Mouse (Mus musculus): ENCODE data around the gene Gmds. TPM values are rescaled to one million over a fixed set of nuclear protein-coding genes. Genes with fewer than 3 reads are reported as not detected.

Gene Gmds
- polyA plus RNA-seq, 1 experiment from 2014 or later, result 37.2 TPM

DNA sequence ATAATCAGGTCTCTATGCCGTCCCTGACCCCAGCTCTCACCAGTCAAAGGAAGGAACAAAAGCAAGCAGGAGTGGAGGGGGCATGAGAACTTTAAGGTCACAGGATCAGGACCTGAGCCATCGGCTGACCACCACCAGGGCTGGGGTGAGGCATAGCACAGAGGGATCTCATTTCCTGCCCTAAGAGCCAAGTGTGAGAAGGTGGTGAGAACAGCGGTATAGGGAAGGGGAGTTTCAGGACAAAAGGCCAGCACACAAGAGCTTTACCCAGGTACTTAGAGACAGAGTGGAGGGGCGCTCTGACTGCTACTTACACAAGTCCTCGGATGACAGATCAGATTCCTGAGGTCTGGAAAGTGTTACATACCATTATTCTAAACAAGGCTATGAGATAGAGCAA lies 426.6 kb downstream of the Gmds start:
- Histone ChIP-seq H3K4me1 (replicated peaks) (0 out of 2 replicates have a peak, but pooled peaks cover 5% of the 10 kb centered on the region), H3K27me3 (no peaks in the 10 kb centered on the region), H3K9ac (no peak overlapping the region), H3K36me3 (no peaks in the 10 kb centered on the region), H3K4me3 (no peak overlapping the region), H3K27ac (replicated peaks) (no peak overlapping the region), H3K9me3 (no peaks in the 10 kb centered on the region), H3K4me2 (no peak overlapping the region)
- whole genome bisulfite sequencing, result 26% methylated on average over 5 of the region's 5 CpGs
- no peak for ATAC-seq (ENCODE audit: low FRiP score, low read depth)

DNA sequence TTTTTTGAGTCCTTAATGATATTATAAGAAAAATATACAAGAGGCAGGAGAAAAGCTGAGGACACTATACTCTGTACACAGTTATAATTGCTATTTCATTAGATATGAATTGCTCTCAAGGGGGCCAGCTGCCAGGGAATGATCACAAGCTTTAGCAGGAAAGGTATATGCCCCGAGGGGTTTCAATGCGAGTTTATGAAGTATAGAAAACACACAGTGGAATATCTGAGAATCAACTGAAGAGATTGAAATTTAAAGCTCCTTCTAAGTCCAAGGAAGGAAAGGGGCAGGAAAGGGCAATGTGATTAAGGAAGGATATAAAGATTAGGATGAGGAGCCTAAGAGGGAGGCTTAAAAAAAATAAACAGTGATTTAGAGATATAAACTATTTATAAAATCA lies 427.2 kb downstream of the Gmds start:
- 49% methylated on average over 2 of the region's 2 CpGs for WGBS
- Histone ChIP-seq H3K9me3 (no peaks in the 10 kb centered on the region), H3K36me3 (no peaks in the 10 kb centered on the region), H3K4me3 (no peak overlapping the region), H3K27ac (replicated peaks) (no peak overlapping the region), H3K27me3 (no peaks in the 10 kb centered on the region), H3K9ac (no peak overlapping the region), H3K4me2 (no peak overlapping the region), H3K4me1 (replicated peaks) (0 out of 2 replicates have a peak, but pooled peaks cover 5% of the 10 kb centered on the region)
- ATAC-seq (ENCODE audit: low FRiP score, low read depth), result no peak

DNA sequence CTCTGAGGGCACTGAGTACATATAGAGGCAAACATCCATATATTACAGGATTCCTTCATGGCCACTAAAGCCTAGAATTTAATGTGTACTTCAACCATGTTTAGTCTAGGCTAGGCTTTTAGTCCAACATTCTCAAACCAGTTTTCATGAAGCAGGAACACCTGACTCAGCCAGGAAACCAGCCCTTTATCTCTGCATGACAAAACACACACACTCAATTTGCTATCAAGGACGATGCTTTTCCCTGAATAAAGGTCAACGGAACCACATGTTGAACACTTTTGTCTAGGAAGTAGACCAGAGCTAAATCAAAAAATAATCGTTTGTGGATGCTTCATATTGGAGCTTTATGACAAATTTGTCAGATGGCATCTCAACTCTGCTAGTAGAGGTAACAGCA lies 429.5 kb downstream of the Gmds start:
- no peak overlapping the region for H3K27ac ChIP-seq (replicated peaks)
- H3K4me2 ChIP-seq, result no peak overlapping the region
- H3K9me3 ChIP-seq, result no peaks in the 10 kb centered on the region
- no peak overlapping the region for H3K4me3 ChIP-seq
- H3K36me3 ChIP-seq, result no peaks in the 10 kb centered on the region
- WGBS, result 82% methylated on average over 3 of the region's 3 CpGs
- 0 out of 2 replicates have a peak, but pooled peaks cover 5% of the 10 kb centered on the region for H3K4me1 ChIP-seq (replicated peaks)
- H3K27me3 ChIP-seq, result no peaks in the 10 kb centered on the region
- H3K9ac ChIP-seq, result no peak overlapping the region
- ATAC-seq (ENCODE audit: low FRiP score, low read depth), result no peak

DNA sequence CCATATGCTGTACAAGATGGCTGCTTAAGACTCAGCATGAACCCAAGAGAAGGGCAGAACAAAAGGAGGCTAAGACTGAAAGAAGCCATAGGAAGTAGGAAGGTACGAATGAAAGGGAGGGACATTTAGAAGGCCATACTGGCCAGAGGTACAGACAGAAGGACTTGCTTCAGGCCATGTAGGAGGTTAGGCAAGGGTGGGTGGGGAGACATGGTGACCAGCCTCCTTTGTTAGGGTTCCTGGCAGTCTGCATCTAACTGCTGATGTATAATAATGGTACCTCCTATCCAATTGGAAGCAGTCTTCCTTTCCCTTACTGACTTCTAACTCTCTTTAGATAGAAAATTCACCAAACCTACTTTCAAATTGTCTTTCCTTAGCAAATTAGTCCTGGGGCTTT lies 432.0 kb downstream of the Gmds start:
- Histone ChIP-seq H3K9ac (no peak overlapping the region), H3K36me3 (no peaks in the 10 kb centered on the region), H3K27ac (replicated peaks) (no peak overlapping the region), H3K27me3 (no peaks in the 10 kb centered on the region), H3K4me1 (replicated peaks) (no peaks in the 10 kb centered on the region), H3K4me2 (no peak overlapping the region), H3K9me3 (no peaks in the 10 kb centered on the region), H3K4me3 (no peak overlapping the region)
- WGBS, result 73% methylated on average over 1 of the region's 1 CpGs
- ATAC-seq (ENCODE audit: low FRiP score, low read depth), result no peak

DNA sequence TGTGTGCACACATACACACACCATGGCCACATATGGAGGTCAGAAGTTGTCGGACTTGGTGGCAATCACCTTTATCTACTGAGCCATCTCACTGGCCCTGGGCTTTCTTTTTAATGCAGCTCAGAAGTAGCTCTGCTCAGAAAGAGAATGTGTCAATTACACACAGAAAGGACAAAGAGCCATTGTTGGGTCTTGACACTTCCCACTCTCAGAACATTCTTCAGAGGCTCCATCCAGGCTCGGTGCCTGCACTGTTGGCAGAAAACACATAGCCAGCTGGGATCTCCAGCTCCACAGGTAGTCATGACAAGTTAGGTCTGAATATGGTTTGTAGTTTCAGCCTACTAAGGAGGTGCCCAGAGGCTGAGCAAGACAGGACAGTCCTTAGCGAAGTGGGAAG lies 438.3 kb downstream of the Gmds start:
- H3K9ac ChIP-seq, result no peak overlapping the region
- ATAC-seq (ENCODE audit: low FRiP score, low read depth), result no peak
- no peak overlapping the region for H3K4me2 ChIP-seq
- H3K4me3 ChIP-seq, result no peak overlapping the region
- H3K36me3 ChIP-seq, result no peaks in the 10 kb centered on the region
- H3K27me3 ChIP-seq, result no peaks in the 10 kb centered on the region
- H3K9me3 ChIP-seq, result no peaks in the 10 kb centered on the region
- H3K4me1 ChIP-seq (replicated peaks), result no peaks in the 10 kb centered on the region
- H3K27ac ChIP-seq (replicated peaks), result no peak overlapping the region
- WGBS, result 55% methylated on average over 3 of the region's 3 CpGs

DNA sequence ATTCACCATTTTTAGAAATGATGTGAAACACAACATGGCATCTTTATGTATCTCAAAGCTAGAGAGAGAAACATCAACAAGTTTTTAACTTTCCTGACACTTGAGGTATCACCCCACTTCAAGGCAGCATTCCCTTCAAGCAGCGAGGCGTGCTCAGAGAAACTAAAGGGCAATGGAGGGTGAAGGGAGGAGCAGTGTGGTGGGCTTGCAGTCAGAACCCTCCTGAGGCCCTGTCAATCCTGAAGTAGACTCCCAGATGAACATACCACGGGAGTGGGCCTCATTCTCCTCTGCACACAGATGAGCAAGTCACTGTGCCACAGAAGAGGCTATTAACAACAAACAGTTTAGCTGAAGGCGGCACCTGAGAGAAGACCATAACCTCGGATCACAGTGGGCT lies 439.1 kb downstream of the Gmds start:
- Histone ChIP-seq H3K36me3 (no peaks in the 10 kb centered on the region), H3K4me2 (no peak overlapping the region), H3K4me1 (replicated peaks) (no peaks in the 10 kb centered on the region), H3K4me3 (no peak overlapping the region), H3K27me3 (no peaks in the 10 kb centered on the region), H3K9ac (no peak overlapping the region), H3K27ac (replicated peaks) (no peak overlapping the region), H3K9me3 (no peaks in the 10 kb centered on the region)
- 76% methylated on average over 5 of the region's 5 CpGs for WGBS
- ATAC-seq (ENCODE audit: low FRiP score, low read depth), result no peak

DNA sequence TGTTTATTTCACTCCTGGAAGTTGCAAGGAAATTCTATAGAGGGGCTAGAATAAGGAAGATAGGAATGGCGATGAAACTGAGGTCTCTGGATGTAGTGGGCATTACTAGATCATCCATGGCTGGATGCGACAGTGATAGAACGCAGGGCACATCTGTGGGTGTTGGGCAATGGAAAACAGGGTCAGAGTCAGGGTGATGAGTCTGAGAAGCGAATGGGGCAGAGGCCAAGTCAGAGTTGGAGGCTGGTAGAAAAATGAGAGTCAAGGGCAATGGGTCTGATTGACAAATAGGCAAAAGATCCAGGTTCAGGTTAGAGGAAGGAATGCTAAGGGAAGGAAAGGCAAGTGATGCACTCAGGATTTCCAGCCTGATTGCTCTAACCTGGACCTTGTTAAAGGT lies 441.0 kb downstream of the Gmds start:
- H3K4me2 ChIP-seq, result no peak overlapping the region
- no peak overlapping the region for H3K4me3 ChIP-seq
- no peak for ATAC-seq (ENCODE audit: low FRiP score, low read depth)
- no peak overlapping the region for H3K9ac ChIP-seq
- H3K4me1 ChIP-seq (replicated peaks), result no peaks in the 10 kb centered on the region
- WGBS, result 94% methylated on average over 4 of the region's 4 CpGs
- no peak overlapping the region for H3K27ac ChIP-seq (replicated peaks)
- no peaks in the 10 kb centered on the region for H3K27me3 ChIP-seq
- no peaks in the 10 kb centered on the region for H3K36me3 ChIP-seq
- H3K9me3 ChIP-seq, result no peaks in the 10 kb centered on the region

DNA sequence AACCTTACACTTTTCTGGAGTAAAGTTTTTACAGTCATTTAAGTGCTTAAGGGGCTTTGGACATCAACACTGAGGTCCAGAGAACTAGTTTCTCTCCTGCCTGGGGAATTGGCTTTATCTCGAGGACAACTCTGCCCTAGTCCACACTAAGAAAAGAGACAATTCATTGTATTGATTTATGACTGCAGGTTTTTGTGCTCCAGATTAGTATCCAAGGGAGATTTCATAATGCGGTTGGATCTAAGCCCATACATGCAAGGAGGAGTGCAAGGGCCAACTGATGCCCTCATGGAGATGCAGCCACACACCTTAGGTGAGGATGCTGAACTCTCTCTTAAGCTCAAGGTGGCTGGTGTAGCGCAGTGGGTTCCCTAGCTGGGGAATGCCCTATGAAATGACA lies 444.0 kb downstream of the Gmds start:
- Histone ChIP-seq H3K27me3 (no peaks in the 10 kb centered on the region), H3K9me3 (no peaks in the 10 kb centered on the region), H3K4me3 (no peak overlapping the region), H3K4me1 (replicated peaks) (no peaks in the 10 kb centered on the region), H3K4me2 (no peak overlapping the region), H3K9ac (no peak overlapping the region), H3K36me3 (no peaks in the 10 kb centered on the region), H3K27ac (replicated peaks) (no peak overlapping the region)
- ATAC-seq (ENCODE audit: low FRiP score, low read depth), result no peak
- 80% methylated on average over 3 of the region's 3 CpGs for WGBS

DNA sequence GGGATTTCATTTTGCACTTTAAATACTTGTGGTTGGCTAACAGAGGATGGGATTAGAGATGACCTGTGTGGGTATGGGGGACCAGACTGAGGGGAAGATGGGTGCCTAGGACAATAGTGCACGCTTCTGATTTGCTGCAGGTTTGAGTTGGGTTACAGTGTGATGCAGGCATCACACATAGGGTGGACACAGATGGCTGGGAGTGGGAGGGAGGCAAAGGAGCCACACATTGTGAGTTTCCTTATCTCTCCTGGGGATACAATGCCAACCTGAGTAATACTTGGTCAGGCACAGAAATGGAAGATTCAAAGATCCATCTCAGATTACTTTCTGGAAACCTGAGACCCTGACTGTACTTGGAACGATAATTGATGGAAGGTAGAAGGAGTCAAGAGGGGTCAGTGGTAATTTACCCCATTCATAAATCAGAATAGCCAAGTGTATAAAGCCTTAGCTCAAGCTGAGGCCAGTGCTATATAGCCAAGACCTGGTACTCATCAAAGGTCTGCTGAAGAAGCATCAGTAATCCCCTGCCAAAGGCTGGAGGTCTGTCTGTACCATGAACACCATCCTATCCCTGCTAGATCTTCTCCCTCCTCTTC lies 445.5 kb downstream of the Gmds start:
- Histone ChIP-seq H3K4me3 (no peak overlapping the region), H3K4me2 (no peak overlapping the region), H3K4me1 (replicated peaks) (no peaks in the 10 kb centered on the region), H3K27ac (replicated peaks) (no peak overlapping the region), H3K9me3 (no peaks in the 10 kb centered on the region), H3K27me3 (no peaks in the 10 kb centered on the region), H3K36me3 (no peaks in the 10 kb centered on the region), H3K9ac (no peak overlapping the region)
- WGBS, result 90% methylated on average over 2 of the region's 2 CpGs
- no peak for ATAC-seq (ENCODE audit: low FRiP score, low read depth)

DNA sequence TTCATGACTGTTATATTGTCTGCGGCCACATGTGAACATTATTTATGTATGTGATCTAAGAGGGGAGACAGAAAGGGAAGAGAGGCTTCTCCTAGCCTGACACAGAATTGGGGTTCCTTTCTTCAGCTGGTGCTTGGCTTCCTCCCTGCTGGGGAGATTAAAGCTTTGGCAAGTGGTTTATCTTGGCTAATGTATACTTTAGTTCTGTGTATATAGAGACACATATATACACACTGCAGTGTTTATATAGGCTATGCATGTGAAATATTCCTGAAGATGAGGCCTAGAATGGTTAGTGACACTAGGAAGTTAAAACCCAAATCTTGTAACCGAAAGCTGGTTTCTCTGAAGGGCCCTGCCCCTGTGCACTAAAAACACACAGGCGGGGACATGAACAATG lies 450.0 kb downstream of the Gmds start:
- no peak overlapping the region for H3K4me3 ChIP-seq
- no peaks in the 10 kb centered on the region for H3K4me1 ChIP-seq (replicated peaks)
- no peaks in the 10 kb centered on the region for H3K9me3 ChIP-seq
- H3K4me2 ChIP-seq, result no peak overlapping the region
- no peak overlapping the region for H3K27ac ChIP-seq (replicated peaks)
- 91% methylated on average over 3 of the region's 3 CpGs for WGBS
- no peak overlapping the region for H3K9ac ChIP-seq
- H3K36me3 ChIP-seq, result no peaks in the 10 kb centered on the region
- no peaks in the 10 kb centered on the region for H3K27me3 ChIP-seq
- ATAC-seq (ENCODE audit: low FRiP score, low read depth), result no peak

DNA sequence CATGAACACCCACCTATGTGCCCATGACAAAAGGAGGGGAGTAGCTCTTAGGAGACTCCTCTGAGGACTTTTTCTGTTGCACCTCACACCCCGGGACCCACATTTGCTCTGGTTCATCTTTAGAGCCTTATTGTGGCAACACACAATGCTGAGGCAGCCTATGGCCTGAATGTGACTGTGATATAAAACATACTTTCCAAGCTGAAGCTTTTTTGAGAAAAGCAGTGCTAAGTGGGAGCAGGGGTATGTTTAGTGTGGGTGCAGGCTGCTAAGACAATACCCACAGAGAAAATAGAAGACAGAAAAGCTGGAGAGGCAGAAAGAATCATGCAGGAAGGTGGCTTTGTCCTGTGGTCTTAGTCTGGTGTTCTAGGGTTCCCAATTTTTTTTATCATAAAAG lies 452.8 kb downstream of the Gmds start:
- Histone ChIP-seq H3K27ac (replicated peaks) (no peak overlapping the region), H3K9ac (no peak overlapping the region), H3K27me3 (no peaks in the 10 kb centered on the region), H3K9me3 (no peaks in the 10 kb centered on the region), H3K4me3 (no peak overlapping the region), H3K4me2 (no peak overlapping the region), H3K36me3 (no peaks in the 10 kb centered on the region), H3K4me1 (replicated peaks) (no peaks in the 10 kb centered on the region)
- 85% methylated on average over 1 of the region's 1 CpGs for WGBS
- no peak for ATAC-seq (ENCODE audit: low FRiP score, low read depth)

DNA sequence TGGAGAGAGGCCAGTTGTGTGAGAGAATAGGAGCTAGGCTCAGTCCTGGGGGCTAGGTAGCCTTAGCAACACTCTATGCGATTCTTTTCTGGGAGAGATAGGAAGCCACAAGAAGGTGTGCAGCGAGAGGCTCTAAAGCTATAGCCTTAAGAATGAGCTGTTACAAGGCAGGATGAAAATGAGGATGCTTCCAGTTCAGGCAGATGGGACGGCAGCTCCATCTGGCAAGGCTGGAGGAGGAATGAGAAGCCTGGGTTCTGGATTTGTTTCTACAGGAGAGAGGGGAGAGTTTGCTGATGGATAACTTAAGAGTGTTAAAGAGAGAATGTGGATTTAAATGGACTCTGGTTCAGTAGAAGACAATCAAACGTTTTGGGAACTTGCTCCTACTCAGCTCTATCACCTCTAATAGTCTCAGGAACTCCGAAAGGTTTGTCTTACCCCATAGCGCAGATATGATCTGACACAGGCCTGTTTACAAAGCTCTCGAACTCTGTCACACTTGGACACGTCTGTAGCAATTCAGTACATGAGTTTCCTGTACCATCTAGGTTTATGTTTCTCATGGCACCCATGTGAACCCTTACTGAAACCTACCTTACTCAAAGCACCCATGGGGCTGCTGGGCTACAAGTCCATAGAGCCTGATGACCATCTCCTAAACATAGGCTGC lies 459.6 kb downstream of the Gmds start:
- Histone ChIP-seq H3K4me3 (no peak overlapping the region), H3K9me3 (no peaks in the 10 kb centered on the region), H3K36me3 (no peaks in the 10 kb centered on the region), H3K9ac (no peak overlapping the region), H3K4me1 (replicated peaks) (no peaks in the 10 kb centered on the region), H3K27me3 (no peaks in the 10 kb centered on the region), H3K27ac (replicated peaks) (no peak overlapping the region), H3K4me2 (no peak overlapping the region)
- WGBS, result 86% methylated on average over 8 of the region's 8 CpGs
- ATAC-seq (ENCODE audit: low FRiP score, low read depth), result no peak

DNA sequence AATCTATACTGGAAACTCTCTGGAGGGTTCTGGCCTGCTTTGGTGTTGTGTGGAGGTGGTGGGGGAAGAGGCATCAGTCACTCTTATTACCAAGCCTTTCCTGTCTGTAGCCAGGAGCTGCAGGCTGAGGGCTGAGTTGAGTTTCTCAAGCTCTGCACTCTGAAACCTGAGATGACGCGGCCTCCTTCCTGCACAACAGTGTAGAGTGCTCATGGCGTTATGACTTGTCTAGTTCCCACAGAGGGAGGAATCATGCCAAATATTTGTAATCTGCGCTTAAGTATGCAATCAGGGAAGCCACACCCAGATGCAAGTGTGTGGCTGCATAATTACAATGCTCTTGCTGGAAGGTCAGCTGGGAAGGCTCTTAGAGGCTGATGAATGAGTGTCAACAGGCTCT lies 461.5 kb downstream of the Gmds start:
- Histone ChIP-seq H3K27ac (replicated peaks) (no peak overlapping the region), H3K27me3 (no peaks in the 10 kb centered on the region), H3K4me2 (no peak overlapping the region), H3K4me1 (replicated peaks) (no peaks in the 10 kb centered on the region), H3K9ac (no peak overlapping the region), H3K36me3 (no peaks in the 10 kb centered on the region), H3K9me3 (no peaks in the 10 kb centered on the region), H3K4me3 (no peak overlapping the region)
- ATAC-seq (ENCODE audit: low FRiP score, low read depth), result no peak
- 81% methylated on average over 4 of the region's 4 CpGs for WGBS

All from hindbrain, embryonic 15.5 days (tissue).